Mouse (Mus musculus) lung, postnatal 10 days (tissue): ENCODE measurements at regions not wholly inside any gene's neighbourhood (a gene's known extent, or its start where the extent isn't known, plus 50 kb on each side); places are given as distances from the start of the nearest gene placed in this dataset.
"Not testable (repeated sequence)": the region's sequence is repeated elsewhere in the genome, so short reads cannot be mapped to it uniquely, and the experiment has no call there.

ENCODE experiments used
- DNase-seq: peaks from one replicate; pipeline ENCODE4 v3.0.0; 2021

- no peak for DNase-seq
Observed at GRCm38 (mm10) chr9:14059228-14059779, 215.6 kb upstream of the Sesn3 start.

DNA sequence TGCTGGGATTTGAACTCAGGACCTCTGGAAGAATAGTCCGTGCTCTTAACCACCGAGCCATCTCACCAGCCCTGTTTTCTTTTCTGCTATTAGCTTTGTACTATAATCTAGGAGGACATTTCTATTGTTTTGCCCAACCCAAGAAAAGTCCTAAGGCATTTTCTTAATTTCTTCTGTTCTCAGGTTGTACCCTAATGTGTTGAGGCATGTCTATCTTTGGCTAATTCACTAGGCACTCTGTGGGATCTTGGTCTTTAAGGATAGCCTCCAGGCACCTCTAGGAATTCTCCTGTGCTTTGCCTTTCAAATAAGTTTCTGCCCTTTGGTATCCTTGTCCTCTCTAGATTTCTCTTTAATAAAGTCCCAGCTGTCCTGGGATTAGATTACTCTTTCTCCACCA, 214.6 kb upstream of the Sesn3 start:
- no peak for DNase-seq

- DNase-seq: no peak
Observed at GRCm38 (mm10) chr9:14061389-14061788, 213.5 kb upstream of the Sesn3 start.

DNA sequence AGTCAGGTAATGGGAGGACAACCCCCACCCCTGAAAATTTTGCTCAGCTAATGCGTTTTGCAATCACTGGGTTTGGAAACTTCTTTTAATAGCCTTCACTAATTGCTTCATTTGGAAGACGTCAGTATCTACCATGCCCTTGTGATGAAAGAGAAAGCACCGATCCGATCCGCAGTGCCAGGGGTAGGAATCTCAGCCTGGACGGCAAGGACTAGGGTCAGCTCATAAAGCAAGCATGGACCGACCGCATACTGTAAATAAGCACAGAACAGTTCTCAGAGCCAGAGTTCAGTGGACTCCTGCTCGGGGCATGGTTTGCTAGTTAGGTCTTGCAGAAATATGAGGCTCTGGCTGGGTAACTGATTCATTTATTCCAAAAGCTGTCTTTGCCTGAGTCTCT, 213.0 kb upstream of the Sesn3 start:
- DNase-seq: no peak

- no peak for DNase-seq
Observed at GRCm38 (mm10) chr9:14062706-14063105, 212.2 kb upstream of the Sesn3 start.

- not testable (repeated sequence) for DNase-seq
Observed at GRCm38 (mm10) chr9:14066741-14067140, 208.1 kb upstream of the Sesn3 start.

GRCm38 (mm10) chr9:14069076-14069475, 205.8 kb upstream of the Sesn3 start:
- no peak for DNase-seq

GRCm38 (mm10) chr9:14069770-14070169, 205.1 kb upstream of the Sesn3 start:
- no peak for DNase-seq

GRCm38 (mm10) chr9:14071728-14072127, 203.1 kb upstream of the Sesn3 start:
- no peak for DNase-seq

DNA sequence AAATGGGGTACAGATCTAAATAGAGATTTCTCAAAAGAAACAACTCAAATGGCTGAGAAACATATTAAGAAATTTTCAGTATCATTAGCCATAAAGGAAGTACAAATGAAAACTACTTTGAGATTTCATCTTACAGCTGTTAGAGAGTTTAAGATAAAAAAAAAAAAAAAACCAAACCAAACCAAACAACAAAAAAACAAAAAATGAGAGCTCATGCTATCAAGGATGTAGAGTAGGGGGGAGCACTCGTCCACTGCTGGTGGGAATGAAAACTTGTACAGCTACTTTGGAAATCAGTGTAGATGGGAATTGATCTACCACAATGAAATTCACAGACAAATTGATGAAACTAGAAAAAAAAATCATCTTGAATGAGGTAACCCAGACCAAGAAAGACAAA, 201.9 kb upstream of the Sesn3 start:
- DNase-seq: no peak

DNA sequence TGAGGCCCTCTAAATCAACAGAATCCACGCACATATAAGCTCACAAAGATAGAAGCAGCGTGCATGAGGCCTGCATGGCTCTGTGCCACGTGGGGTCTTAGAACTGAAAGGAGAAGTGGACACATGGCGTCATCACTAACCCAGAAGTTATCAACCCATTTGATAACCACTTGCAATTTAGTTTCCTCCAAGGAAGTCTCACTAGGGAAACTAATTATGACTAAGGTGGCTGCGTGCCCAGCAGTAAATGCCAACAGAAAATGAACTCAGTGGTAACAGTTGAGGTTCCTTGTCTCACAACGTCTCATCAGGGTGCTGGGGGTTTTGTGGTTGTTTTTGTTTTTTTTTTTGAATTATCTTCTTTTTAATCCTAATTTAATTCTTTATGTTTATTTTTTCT, 200.6 kb upstream of the Sesn3 start:
- DNase-seq: no peak

- DNase-seq: not testable (repeated sequence)
Observed at GRCm38 (mm10) chr9:14074866-14075265, 200.0 kb upstream of the Sesn3 start.

GRCm38 (mm10) chr9:14075452-14075851, 199.4 kb upstream of the Sesn3 start:
- DNase-seq: peak; percentile 77

DNA sequence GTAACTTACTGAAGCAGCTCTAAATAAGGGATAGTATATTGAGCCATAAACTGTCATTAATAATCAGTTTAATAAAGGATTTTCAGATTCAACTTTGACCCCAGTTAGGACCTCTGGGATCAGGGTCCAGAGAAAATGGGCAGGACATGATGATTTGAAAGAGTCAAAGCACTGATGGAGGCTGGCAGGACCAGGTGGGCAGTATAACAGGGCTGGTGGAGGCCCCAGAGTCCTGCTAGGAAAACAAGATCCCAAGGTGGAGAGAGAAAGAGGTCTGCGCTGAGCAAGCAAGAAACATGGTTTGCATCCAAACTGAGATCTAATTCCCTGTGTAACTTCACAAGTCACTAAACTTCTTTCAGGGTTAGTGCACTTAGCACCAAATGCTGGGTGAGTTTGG, 199.0 kb upstream of the Sesn3 start:
- no peak for DNase-seq

DNA sequence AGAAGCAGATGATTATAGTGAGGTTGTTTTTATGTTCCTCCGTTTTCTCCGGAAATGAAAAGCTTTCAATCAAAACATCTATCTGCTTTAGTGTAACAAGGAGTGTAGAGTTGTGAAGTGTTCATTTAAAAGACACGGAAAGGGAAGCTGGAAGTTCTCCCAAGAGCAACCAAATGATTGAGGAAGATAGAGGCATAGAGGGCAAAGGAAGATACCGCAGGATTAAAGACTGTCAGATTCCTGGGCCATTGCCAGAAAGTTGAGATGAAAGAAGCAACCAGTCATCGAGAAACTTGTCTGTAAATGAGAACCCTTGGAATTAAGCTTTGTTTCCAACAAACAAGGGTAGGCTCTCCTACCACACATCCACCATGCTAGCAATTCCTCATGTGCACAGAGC, 198.1 kb upstream of the Sesn3 start:
- DNase-seq: no peak

- DNase-seq: no peak
Observed at GRCm38 (mm10) chr9:14081138-14081537, 193.7 kb upstream of the Sesn3 start.

DNA sequence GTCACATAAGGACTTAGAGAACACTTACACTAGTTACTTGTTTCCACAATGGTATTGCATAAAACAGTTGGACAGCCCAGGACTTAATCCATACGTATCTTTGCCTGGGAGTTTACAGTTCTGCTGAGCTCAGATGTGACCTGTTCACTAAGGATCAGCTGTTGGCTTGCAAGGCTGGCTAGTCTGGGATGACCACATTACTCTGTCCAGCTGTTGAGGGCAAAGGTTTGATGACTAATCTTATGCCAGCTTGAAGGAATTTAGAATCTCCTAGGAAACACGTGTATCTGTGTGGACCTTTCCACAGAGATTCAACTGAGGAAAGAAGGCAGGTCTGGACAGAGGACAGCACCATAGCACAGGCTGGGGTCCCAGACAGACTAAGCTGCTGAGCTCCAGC, 188.7 kb upstream of the Sesn3 start:
- no peak for DNase-seq

- DNase-seq: no peak
Observed at GRCm38 (mm10) chr9:14086611-14087010, 188.3 kb upstream of the Sesn3 start.

DNA sequence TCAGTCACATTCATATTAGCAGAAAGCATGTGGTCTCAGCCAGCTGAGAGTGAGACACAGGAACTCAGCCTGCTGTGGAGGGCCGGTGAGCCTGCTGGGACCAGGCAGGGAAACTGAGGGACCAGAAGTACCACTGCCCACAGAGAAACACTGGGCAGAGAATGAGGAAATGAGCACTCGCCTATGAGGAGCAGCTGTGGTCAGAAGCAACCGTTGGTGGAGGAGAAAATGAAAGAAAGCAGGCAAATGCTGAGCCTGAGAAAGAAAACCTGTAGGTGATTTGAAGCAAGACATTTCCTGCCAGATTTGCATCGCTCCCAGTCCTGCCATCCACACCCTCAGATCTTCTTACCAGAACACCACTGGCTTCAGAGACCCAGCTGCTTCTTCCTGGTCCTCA, 187.0 kb upstream of the Sesn3 start:
- DNase-seq: no peak

DNA sequence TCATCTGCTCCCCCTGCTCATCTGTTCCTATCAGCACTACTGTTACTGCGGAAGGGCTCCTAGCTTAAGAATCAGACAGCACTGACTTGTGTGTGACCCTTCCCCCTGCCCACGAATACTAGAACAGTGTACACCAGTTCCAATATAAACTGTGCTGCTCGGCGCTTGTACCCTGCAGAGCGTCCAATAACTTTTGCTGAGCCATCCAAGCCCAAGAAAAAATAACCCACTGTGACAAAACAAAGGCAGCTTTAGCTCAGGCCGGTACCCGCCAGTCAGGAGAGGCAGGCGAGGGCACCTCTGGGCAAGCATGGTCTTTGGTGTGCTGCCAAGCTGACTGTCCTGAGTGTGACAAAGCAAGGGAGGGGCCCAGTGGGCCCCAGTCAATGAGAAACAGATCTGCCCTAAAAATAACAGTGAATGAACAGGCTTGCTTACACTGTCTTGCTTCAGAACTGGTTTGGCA, 185.0 kb upstream of the Sesn3 start:
- DNase-seq: peak; percentile 47

- no peak for DNase-seq
Observed at GRCm38 (mm10) chr9:14090454-14090853, 184.4 kb upstream of the Sesn3 start.

DNA sequence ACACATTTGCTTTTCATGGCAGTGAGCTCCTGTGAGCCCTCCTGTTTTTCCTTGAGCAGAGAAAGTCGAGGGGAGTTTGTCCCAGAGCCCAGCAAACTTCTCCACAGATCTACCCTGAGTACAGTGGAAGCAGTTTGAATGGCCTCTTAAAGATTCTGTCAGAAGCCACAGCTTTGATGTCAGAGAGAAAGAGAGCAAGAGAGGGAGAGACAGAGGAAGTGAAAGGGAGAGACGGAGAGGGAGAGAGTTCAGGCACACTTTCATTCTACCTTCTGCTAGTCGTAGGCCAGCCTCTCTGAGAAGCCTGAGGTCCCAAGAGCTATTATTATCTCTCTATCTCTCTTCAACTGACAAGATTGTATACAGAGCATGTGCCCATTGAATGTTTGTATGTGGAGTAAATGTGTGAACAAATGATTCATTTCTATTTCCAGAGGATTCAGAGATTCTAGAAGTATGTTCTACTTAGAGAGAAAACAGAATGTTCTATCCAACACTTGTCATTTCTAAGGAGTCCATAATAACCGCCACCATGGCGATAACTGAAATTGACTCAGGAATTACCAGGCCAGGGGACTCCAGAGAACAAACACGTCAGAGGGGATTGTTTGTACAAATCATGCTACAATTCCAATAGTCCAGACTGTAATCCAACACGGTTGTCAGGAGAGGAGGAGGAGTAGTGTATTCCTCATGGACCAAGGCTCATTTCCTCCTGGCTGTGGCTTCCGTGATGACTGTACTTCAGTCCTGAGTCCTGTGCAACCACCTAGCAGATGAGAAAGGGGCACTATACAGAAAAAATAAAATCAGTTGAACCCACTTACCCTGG, 183.6 kb upstream of the Sesn3 start:
- DNase-seq: no peak

GRCm38 (mm10) chr9:14092996-14093442, 181.8 kb upstream of the Sesn3 start:
- DNase-seq: no peak

DNA sequence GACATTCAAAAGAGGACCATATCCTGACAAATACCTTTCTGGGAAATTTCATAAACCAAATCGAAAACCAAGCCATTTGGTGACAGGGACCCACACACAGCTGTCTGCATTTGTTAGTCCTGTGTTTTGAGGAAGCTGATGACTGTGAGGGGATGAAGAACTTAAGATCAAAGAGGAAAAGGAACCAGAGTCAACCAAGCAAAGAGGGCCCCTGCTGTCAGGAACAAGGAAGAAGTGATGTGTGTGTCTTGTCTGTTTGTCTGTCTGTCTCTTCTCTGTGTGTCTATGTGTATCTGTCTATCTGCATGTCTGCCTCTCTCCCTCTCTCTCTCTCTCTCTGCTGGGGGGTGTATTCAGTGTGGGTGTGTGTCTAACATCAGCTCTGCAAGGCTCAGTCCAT, 171.3 kb upstream of the Sesn3 start:
- no peak for DNase-seq

DNA sequence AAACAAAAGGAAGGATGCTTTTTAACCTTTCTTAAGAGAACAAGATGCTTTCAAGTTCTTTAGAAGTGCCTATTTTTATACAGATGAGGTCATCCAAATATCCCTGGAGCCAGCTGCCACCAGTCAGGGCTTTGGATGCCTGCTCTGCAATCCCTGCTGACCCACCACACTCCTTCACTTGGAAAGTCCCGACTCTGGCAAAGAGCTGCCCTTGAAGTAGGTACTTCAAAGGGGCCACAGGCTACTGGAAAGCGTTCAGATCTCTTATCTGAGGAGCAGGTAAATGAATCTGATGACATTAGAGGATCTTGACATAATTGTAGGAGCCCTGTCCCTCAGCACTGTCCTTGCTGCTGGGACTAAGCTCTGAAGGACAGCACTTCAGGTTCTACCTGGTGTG, 169.9 kb upstream of the Sesn3 start:
- DNase-seq: peak; percentile 47
